Mouse (Mus musculus): ENCODE results near the gene Kif17.

Gene Kif17

DNA sequence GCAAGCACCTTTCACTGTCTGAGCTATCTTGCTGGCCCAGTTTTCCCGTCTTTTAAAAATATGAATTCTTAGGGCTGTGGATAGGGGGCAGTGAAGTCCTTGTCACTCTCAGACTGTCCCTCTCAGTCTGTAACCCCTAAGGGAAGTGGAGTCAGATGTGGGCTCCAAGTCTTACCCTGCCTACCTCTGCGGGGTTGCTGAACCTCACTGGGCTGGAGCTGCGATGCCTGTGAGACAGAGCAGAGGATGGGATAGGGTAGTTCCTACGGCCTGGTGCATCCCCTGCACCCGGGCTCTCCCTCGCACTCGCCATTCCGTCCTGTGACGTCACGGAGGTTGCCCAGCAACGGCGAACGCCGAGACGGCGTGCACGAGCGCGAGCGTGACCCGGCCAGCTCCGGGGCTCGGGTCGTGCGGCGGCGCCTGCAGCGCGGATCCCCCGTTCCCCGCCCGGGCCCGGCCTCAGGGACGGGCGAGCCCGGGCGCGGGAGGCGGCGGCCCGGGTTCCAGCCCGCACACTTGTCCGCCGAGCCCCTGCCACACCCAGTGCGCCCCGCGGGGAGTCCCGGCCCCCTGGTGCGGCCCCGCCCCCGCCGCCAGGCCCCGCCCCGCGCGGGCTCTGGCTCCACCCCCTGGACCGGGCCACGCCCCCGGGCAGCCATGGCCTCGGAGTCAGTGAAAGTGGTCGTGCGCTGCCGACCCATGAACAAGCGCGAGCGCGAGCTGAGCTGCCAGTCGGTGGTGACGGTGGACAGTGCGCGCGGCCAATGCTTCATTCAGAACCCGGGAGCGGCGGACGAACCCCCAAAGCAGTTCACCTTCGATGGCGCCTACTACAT lies 11.8 kb downstream of the Kif17 start:
- peak; percentile 85 for DNase-seq (ENCODE audit: low spot score)

DNA sequence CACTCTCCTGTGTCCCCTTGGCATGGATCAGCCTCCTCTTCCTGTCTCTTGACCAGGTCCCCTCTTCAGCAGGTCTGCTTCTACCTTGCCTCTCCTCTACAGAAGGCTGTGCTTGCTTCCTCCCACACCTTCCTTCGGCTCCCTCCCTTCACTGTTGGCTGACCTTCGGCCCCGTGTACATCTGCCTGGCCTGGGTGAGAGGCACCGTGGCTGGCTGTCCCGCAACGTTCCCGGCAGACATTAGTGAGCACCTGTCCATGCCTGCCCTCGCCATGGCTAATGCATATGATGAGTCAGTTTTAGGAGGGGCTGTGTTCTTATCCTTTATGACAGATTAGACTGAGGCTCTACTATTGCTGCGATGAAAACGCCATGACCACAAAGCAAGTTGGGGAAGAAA lies 17.6 kb downstream of the Kif17 start:
- DNase-seq (ENCODE audit: low spot score), result no peak

GRCm38 (mm10) chr4:138272011-138272997 lies 22.1 kb downstream of the Kif17 start:
- DNase-seq (ENCODE audit: low spot score), result no peak

DNA sequence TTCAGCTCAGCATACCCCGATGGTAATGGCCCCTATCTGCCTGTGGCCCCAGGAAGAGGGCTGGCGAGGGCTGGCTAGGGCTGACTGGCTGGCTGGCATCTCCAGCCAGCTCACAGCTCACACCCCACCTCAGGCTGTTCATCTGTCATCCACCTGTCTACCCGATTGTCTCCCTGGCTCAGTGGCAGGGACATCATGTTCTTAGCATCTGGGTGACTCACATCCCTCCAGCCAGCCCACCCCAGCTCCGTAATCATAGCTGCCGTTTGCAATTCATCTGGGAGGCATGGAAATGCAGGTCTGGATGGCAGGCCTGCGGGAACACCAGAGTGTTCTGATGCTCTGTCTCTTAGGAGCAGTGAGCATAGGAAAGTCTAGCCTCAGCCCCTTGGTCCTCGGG lies 28.1 kb downstream of the Kif17 start:
- no peak for DNase-seq (ENCODE audit: low spot score)

- peak; percentile 25 for DNase-seq (ENCODE audit: low spot score)
These were observed 32.6 kb downstream of the Kif17 start for GRCm38 (mm10) chr4:138282834-138283233.

DNA sequence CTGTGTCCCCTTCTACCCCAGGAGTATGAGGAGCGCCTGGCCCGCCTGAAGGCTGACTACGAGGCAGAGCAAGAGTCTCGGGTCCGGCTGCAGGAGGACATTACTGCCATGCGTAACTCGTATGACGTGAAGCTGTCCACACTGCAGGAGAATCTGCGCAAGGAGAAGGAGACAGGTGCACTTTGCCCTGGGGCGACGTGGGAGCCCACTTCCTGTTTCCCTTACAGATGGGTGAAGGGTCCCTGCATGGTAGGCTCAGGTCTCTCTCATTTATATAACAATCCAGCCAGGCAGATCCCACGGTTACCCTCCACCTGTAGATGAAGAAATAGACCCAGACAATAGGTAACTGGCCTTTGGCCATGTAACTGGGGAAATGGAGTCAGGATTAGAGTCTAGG lies 36.2 kb downstream of the Kif17 start:
- DNase-seq (ENCODE audit: low spot score), result no peak

- no peak for DNase-seq (ENCODE audit: low spot score)
These were observed 38.5 kb downstream of the Kif17 start for GRCm38 (mm10) chr4:138288691-138289090.

DNA sequence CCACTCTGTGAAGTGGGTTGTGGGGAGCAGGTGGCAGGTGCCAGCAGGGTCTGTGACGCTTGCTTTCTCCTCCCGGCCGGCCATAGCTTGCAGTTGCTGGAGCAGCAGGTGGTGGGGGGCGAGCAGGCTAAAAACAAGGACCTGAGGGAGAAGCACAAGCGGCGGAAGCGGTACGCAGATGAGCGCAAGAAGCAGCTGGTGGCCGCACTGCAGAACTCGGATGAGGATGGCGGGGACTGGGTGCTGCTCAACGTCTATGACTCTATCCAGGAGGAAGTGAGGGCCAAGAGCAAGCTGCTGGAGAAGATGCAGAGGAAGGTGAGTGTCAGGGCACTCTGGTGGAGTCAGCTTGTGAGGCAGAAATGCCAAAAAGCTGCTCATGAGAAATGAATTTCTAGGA lies 41.8 kb downstream of the Kif17 start:
- DNase-seq (ENCODE audit: low spot score), result no peak

DNA sequence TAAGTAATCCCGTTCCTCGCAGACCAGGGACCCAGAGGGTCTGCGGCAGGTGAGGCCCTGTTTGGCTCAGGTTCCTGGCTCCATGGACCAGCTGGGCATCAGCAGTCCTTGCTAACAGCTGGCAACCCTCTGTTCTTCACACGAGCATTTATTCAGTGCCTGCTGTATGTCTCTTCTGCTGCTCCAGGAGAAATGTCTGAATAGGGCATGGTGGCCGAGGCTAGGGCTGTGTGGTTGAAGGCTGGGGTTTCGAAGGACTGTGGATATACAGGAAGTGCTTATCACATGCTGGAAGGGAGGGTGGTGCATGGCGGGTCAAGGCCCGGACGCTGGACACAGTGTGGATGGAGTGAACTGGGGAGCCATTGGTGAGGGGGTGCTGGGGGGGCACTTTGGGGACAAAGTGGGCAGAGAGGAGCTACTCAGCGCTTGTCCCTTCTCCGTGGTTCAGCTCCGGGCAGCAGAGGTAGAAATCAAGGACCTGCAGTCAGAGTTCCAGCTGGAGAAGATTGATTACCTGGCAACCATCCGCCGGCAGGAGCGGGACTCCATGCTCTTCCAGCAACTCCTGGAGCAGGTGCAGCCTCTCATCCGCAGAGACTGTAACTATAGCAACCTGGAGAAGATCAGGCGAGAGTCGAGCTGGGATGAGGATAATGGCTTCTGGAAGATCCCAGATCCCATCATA lies 43.2 kb downstream of the Kif17 start:
- no peak for DNase-seq (ENCODE audit: low spot score)

GRCm38 (mm10) chr4:138293949-138294550 lies 43.8 kb downstream of the Kif17 start:
- no peak for DNase-seq (ENCODE audit: low spot score)

GRCm38 (mm10) chr4:138301271-138301780 lies 51.1 kb downstream of the Kif17 start:
- no peak for DNase-seq (ENCODE audit: low spot score)

DNA sequence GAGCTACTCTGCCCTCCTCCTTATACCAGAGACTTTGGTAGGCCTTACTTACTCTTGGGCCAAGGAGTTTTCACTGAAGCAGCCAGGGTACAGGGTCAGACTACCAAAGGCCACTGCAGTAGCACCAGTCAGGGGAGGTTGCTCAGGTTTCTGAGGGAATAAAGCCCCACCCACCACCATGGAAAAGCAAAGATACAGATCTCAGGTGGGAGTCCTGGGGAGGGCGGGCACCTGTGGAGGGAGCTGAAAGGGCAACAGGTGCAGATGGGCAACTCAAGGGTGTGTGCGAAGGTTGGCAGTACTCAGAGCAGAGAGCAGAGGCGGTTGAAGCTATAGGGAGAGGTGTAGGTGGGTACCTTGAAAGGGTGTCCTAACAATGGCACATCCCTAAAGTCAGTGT lies 52.8 kb downstream of the Kif17 start:
- no peak for DNase-seq (ENCODE audit: low spot score)

DNA sequence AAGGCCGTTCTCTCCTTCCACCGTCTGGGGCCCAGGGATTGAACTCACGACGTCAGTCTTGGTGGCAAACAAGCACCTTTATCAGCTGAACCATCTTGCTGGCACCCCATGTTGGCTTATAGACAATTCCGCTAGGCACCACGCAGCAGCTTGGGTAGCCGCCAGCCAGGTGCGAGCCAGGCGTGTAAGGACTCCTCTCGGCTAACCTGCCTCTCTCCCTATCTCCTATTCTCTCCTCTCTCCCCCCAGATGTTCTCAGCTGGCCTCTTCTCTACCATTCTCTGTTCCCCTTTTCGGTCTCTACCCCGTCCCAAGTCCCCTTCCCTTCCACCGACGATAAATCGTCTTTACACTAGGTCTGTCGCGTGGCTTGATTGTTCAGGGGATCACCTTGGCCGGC lies 53.5 kb downstream of the Kif17 start:
- no peak for DNase-seq (ENCODE audit: low spot score)

- peak; percentile 93 for DNase-seq (ENCODE audit: low spot score)
These were observed 54.3 kb downstream of the Kif17 start, which contains the start of gene Ddost for GRCm38 (mm10) chr4:138304340-138305104. TSS of gene Ddost (plus strand) at chr4:138304730.

DNA sequence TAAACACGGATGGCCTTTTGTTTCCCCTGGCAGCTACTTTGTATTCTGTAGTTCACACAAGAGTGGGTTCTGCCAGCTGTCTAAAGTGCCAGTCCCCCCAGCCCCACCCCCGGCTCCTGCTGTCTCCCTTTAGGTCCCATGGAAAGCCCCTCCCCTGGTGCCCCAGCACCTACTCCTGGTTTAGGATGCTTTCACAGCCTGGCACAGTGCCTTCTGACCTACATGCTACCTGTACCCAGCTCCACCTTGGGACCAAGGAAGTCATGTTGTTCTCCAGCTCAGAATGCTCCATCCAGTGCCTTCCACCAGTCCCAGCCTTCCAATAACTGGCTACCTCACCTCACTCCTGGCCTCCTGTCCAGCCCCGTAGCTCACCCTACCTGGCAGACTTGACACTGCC lies 56.8 kb downstream of the Kif17 start:
- DNase-seq (ENCODE audit: low spot score), result no peak

DNA sequence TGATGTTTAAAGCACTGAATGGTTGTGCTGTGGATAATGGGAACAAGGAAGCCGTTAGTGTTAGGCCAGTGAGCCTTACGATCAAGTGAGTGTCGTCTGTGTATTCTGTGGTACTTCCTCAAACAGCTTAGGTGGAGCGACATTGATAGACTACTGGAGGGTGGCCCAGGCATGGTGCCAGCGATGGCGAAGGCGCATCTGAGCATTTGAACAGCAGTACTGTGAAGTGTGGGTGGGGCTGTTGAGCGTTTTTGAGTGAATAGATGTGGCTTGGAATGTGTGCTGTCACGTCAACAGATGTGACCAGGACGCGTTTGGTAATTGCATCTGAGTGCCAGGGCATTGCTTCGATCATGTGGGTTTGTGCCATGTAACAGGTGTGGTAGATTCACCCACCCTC lies 57.5 kb downstream of the Kif17 start:
- no peak for DNase-seq (ENCODE audit: low spot score)

GRCm38 (mm10) chr4:138310311-138310910 lies 60.2 kb downstream of the Kif17 start:
- DNase-seq (ENCODE audit: low spot score), result no peak

- peak; percentile 52 for DNase-seq (ENCODE audit: low spot score)
These were observed 61.4 kb downstream of the Kif17 start for GRCm38 (mm10) chr4:138311595-138311994.

DNA sequence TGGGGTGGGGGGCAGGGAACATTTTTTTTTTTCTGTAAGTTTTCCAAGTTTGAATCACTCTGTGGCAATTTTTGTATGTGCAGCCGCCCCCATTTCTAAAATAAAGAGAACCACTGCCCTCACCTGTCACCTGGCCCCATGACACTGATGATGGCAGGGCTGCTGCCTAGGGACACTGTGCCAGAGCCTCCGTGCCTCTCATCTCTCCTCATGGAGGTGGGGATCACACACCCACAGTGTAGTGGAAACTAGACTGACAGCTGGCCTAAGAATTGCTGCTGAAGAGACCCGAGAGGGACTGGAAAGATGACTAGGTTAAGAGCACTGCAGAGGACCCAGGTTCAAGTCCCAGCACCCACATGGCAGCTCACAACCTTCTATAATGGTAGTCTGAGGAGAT lies 61.9 kb downstream of the Kif17 start:
- no peak for DNase-seq (ENCODE audit: low spot score)

DNA sequence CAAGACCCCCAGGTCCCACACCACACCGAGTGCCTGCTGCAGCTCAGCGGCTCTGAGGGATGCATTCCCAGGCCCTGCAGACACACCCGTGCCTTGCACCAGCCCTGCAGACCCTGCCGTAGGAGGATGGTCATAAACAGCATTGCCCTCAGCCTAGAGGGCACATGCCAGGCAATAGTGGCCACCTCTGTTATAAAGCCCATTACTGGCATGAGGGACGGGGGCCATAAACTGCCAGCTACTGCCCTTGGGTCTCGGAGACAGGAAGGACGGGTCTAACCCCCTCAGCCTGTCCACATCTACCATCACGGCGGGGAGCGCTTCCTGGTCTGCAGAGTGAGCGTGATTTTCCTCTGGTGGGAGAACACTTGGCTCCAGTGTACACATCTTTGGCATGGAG lies 62.8 kb downstream of the Kif17 start:
- no peak for DNase-seq (ENCODE audit: low spot score)

Measured in urinary bladder, postnatal 25 days (tissue).